Mouse (Mus musculus) spleen, adult 2 months (tissue): ENCODE data around the gene Ube2q2. TPM values are rescaled to one million over a fixed set of nuclear protein-coding genes. Genes with fewer than 3 reads are reported as not detected.

Source experiments
- DNase-seq, 2 experiments: peaks; one replicate each; pipeline versions ENCODE4 v3.0.0 to v3.0.0-alpha.2; 2012 to 2021; ENCODE audit warnings: low spot score in 2 of 2, low read depth in 1 of 2
- H3K27ac ChIP-seq: fragments of 200-500 bp; 2 replicates; pipeline ENCODE4 v1.5.1; 2012; ENCODE audit warnings: low read length, inconsistent platforms; ENCODE audit not compliant: insufficient read depth
- H3K27me3 ChIP-seq: fragments of 200-500 bp; 2 replicates; pipeline ENCODE4 v1.6.1; 2012; ENCODE audit warnings: mild to moderate bottlenecking, moderate library complexity, low read length, inconsistent platforms; ENCODE audit not compliant: control insufficient read depth, insufficient read depth
- H3K36me3 ChIP-seq: fragments of 200-500 bp; 2 replicates; pipeline ENCODE4 v1.6.1; 2012; ENCODE audit warnings: mild to moderate bottlenecking, low read length, inconsistent platforms; ENCODE audit not compliant: control insufficient read depth, insufficient read depth
- H3K4me1 ChIP-seq: fragments of 200-500 bp; 2 replicates; pipeline ENCODE4 v1.6.1; 2011; ENCODE audit warnings: inconsistent platforms; ENCODE audit not compliant: control insufficient read depth, insufficient read depth, insufficient read length
- H3K4me3 ChIP-seq: fragments of 200-500 bp; 2 replicates; pipeline ENCODE4 v1.5.1; 2011; ENCODE audit warnings: mild to moderate bottlenecking, inconsistent platforms; ENCODE audit not compliant: insufficient read depth, insufficient read length; ENCODE audit errors: extremely low read depth
- CTCF ChIP-seq: fragments of 200-500 bp; IDR thresholded peaks from 2 replicates; pipeline ENCODE4 v1.5.1; 2011; ENCODE audit warnings: mild to moderate bottlenecking, inconsistent platforms; ENCODE audit not compliant: insufficient read depth, insufficient read length, insufficient replicate concordance; ENCODE audit errors: extremely low read depth
- POLR2A ChIP-seq: fragments of 200-500 bp; IDR thresholded peaks from 2 replicates; pipeline ENCODE4 v1.6.1; 2011; ENCODE audit warnings: low read depth, low read length, inconsistent platforms
- WGBS: fragments of 180-500 bp; shearing (Covaris S2); methylation state at CpG from one replicate; pipeline ENCODE4 v1.1.7; 2018; 5-methylcytosine and 5-hydroxymethylcytosine counted together
- polyA plus RNA-seq: library from polyadenylated mRNA; depleted of rRNA; stranded (reverse); fragments of >200 nt; gene quantifications from 2 replicates; pipeline ENCODE4 v1.2.3, GENCODE M21; 2012

Ube2q2 gene
- polyA plus RNA-seq, 1 experiment = 8.3 TPM

GRCm38 (mm10) chr9:55117293-55118055 is 31.2 kb upstream of the Ube2q2 start:
- Histone ChIP-seq H3K4me1 (no peaks in the 10 kb centered on the region), H3K36me3 (no peaks in the 10 kb centered on the region), H3K27me3 (no peaks in the 10 kb centered on the region), H3K27ac (no peak overlapping the region), H3K4me3 (no peak overlapping the region)
- TF ChIP-seq CTCF (no peak), POLR2A (no peak)
- DNase-seq = no peak
- 88% methylated on average over 5 of the region's 5 CpGs for WGBS

DNA sequence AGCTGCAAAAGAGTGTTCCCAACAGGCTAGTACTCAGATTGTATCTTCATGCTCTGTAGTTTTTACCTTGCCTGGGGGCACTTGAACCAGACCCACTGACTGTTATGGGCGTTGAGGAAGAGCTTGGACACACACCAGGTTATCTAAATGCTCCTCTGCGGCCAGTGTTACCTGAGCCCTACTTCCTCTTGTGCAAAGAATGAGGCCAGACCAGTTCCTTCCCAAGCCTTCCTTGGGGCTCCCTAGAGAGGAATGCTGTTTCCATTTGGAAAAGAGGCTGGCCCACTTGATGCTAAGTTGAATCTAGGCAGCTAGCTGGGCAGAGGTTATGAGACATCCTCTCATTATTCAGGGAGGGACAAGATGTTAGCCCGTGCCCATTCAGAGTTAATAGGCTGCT is 26.1 kb upstream of the Ube2q2 start:
- H3K4me3 ChIP-seq = no peak overlapping the region
- H3K36me3 ChIP-seq = no peaks in the 10 kb centered on the region
- no peak for TF ChIP-seq CTCF
- TF ChIP-seq POLR2A = no peak
- no peak overlapping the region for H3K27ac ChIP-seq
- no peaks in the 10 kb centered on the region for H3K27me3 ChIP-seq
- no peak for DNase-seq
- no peaks in the 10 kb centered on the region; the same call in 1 of the 2 replicates for H3K4me1 ChIP-seq
- 81% methylated on average over 3 of the region's 3 CpGs for WGBS

GRCm38 (mm10) chr9:55125735-55126134 is 22.9 kb upstream of the Ube2q2 start:
- 44% methylated on average over 7 of the region's 7 CpGs for WGBS
- no peak for DNase-seq
- Histone ChIP-seq H3K4me3 (no peak overlapping the region), H3K27me3 (no peaks in the 10 kb centered on the region), H3K36me3 (no peaks in the 10 kb centered on the region), H3K4me1 (no peaks in the 10 kb centered on the region; the same call in 1 of the 2 replicates), H3K27ac (no peak overlapping the region)
- TF ChIP-seq CTCF (no peak), POLR2A (no peak)

DNA sequence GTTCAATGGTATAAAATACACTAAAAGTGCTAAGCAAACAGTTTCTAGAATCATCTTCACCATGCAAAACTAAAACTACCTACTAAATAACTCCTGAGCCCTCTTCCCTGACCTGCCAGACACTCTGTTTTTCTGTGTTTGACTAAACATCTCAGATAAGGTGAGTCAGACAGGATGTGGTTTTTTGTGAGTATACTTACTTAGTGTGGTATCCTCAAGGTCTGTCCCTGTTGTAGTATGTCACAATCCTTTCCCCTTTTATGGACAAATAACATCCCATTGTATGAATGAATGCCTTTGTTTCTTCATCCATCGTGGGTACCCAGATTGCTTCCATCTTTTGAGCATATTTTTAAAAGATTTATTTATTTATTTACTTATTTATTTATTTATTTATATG is 22.4 kb upstream of the Ube2q2 start:
- TF ChIP-seq POLR2A = no peak
- no peak for TF ChIP-seq CTCF
- DNase-seq = no peak
- 76% methylated on average over 1 of the region's 1 CpGs for WGBS

GRCm38 (mm10) chr9:55131851-55132250 is 16.8 kb upstream of the Ube2q2 start:
- no peak for TF ChIP-seq POLR2A
- no peak for TF ChIP-seq CTCF
- Histone ChIP-seq H3K27ac (no peak overlapping the region), H3K36me3 (no peaks in the 10 kb centered on the region), H3K27me3 (no peaks in the 10 kb centered on the region), H3K4me3 (no peak overlapping the region), H3K4me1 (no peaks in the 10 kb centered on the region)
- no peak for DNase-seq

More for the DNA sequence above, 22.4 kb upstream of the Ube2q2 start:
- no peaks in the 10 kb centered on the region for H3K36me3 ChIP-seq
- no peak overlapping the region for H3K4me3 ChIP-seq
- no peaks in the 10 kb centered on the region; the same call in 1 of the 2 replicates for H3K4me1 ChIP-seq
- no peak overlapping the region for H3K27ac ChIP-seq
- H3K27me3 ChIP-seq = no peaks in the 10 kb centered on the region

DNA sequence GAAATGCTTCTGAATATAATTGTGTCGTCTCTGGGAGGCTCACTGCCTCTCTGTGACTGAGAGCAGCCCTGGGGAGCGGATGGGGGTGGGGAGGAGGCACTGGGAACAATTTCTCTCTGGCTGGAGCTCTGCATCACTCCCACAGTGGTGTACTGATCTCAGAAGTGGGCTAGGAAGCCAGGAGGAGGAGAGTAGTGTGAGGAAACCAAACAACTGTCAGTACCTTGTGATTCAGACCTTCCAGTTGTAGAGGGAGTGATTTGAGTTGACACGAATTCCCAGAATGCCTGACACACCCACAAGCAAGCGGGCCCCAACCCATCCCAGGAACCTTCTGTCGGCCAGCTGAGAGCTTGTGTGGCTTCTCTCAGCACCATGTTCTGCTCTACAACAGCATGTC is 12.1 kb upstream of the Ube2q2 start:
- Histone ChIP-seq H3K4me3 (no peak overlapping the region), H3K27ac (no peak overlapping the region), H3K27me3 (no peaks in the 10 kb centered on the region), H3K36me3 (no peaks in the 10 kb centered on the region), H3K4me1 (no peaks in the 10 kb centered on the region; the same call in 1 of the 2 replicates)
- TF ChIP-seq POLR2A (no peak), CTCF (no peak)
- DNase-seq = no peak
- 62% methylated on average over 5 of the region's 5 CpGs for WGBS

DNA sequence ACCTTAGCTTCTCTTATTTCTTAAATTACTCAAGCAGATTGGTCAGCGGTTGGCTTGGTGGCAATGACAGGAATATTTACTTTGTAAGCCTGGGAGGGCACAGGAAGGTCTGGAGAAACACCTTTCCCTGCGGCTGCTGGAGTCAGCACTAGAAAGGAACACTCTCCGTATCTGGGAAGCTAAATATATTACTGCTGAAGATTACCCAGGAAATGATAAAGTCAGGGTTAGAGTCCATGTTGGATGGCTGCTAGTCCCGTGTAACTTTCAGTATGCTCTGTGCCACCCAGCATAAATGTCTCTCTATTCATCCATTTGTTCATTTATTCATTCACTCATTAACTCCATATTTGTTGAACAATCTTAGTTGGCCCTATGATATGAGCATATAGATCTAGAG is 11.5 kb upstream of the Ube2q2 start:
- Histone ChIP-seq H3K27ac (no peak overlapping the region), H3K4me3 (no peak overlapping the region), H3K36me3 (no peaks in the 10 kb centered on the region), H3K4me1 (no peaks in the 10 kb centered on the region; the same call in 1 of the 2 replicates), H3K27me3 (no peaks in the 10 kb centered on the region)
- DNase-seq = no peak
- no peak for TF ChIP-seq POLR2A
- no peak for TF ChIP-seq CTCF
- 82% methylated on average over 4 of the region's 4 CpGs for WGBS
